Mouse (Mus musculus) gastrocnemius, adult 2 months (tissue): Measurements from ENCODE around the gene Utp6. TPM values are rescaled to one million over a fixed set of nuclear protein-coding genes. Genes with fewer than 3 reads are reported as not detected.

Experiments used
- DNase-seq: peaks from one replicate; pipeline ENCODE4 v3.0.0; 2022
- H3K27ac ChIP-seq: fragments of 200-600 bp; 2 replicates; pipeline ENCODE4 v1.8.1; 2022; ENCODE audit warnings: mild to moderate bottlenecking
- H3K4me3 ChIP-seq: fragments of 200-600 bp; 2 replicates; pipeline ENCODE4 v1.8.1; 2022; ENCODE audit warnings: mild to moderate bottlenecking, moderate library complexity
- CTCF ChIP-seq: fragments of 200-600 bp; IDR thresholded peaks from 2 replicates; pipeline ENCODE4 v1.8.1; 2022; ENCODE audit warnings: antibody characterized with exemption, mild to moderate bottlenecking, moderate library complexity
- intact Hi-C: fragments of 180-260 bp; cut with DNase I; formaldehyde crosslinking; loops from one replicate; pipeline ENCODE4 v1.15.1; 2025
- total RNA-seq, 2 experiments: library from RNA; stranded (reverse); gene quantifications; 2 replicates each; pipeline ENCODE4 v1.2.3; 2021

Utp6 gene
- total RNA-seq, 2 experiments from 2014 or later, result 30.2 to 31.2 TPM

GRCm38 (mm10) chr11:79976222-79976621, 14.0 kb upstream of the Utp6 start:
- no peak for DNase-seq
- Histone ChIP-seq H3K4me3 (no peak overlapping the region), H3K27ac (no peak overlapping the region)
- intact Hi-C loops, result no loop called here
- no peak for TF ChIP-seq CTCF

GRCm38 (mm10) chr11:79975377-79975776, 13.2 kb upstream of the Utp6 start:
- H3K27ac ChIP-seq, result no peak overlapping the region
- no peak for TF ChIP-seq CTCF
- intact Hi-C loops, result no loop called here

GRCm38 (mm10) chr11:79973626-79974476, 11.7 kb upstream of the Utp6 start:
- intact Hi-C loops, result no loop called here
- peak overlapping the region; percentile 71 for H3K4me3 ChIP-seq
- TF ChIP-seq CTCF, result no peak
- peak; percentile 35 for DNase-seq
- no peak overlapping the region for H3K27ac ChIP-seq

More at GRCm38 (mm10) chr11:79975377-79975776, 13.2 kb upstream of the Utp6 start:
- no peak for DNase-seq
- no peak overlapping the region for H3K4me3 ChIP-seq

- H3K27ac ChIP-seq, result no peak overlapping the region
- DNase-seq, result no peak
- no peak for TF ChIP-seq CTCF
- intact Hi-C loops, result no loop called here
- H3K4me3 ChIP-seq, result peak overlapping the region; percentile 71
Observed at GRCm38 (mm10) chr11:79973133-79973532, 10.9 kb upstream of the Utp6 start.

GRCm38 (mm10) chr11:79967752-79968151, 5.6 kb upstream of the Utp6 start:
- no peak for TF ChIP-seq CTCF
- DNase-seq, result no peak
- Histone ChIP-seq H3K4me3 (no peak overlapping the region), H3K27ac (no peak overlapping the region)
- intact Hi-C loops, result loop anchor here (10.0 kb wide), 1 partner anchor 343 kb away; no protein-coding TSS in a partner anchor

GRCm38 (mm10) chr11:79965896-79966295, 3.7 kb upstream of the Utp6 start:
- no peak for TF ChIP-seq CTCF
- peak; percentile 27 for DNase-seq
- H3K4me3 ChIP-seq, result no peak overlapping the region
- intact Hi-C loops, result loop anchor here (10.0 kb wide), 1 partner anchor 341 kb away; no protein-coding TSS in a partner anchor
- H3K27ac ChIP-seq, result no peak overlapping the region

- peak overlapping the region; percentile 88 for H3K4me3 ChIP-seq
- intact Hi-C loops, result loop anchor here (2.0 to 10.0 kb wide), 3 partner anchors 29 to 339 kb away; partner anchors contain the start of gene Suz12
Observed at GRCm38 (mm10) chr11:79963212-79963974, 1.2 kb upstream of the Utp6 start.

GRCm38 (mm10) chr11:79962877-79963183, 640 bp upstream of the Utp6 start:
- Histone ChIP-seq H3K27ac (peak overlapping the region; percentile 75), H3K4me3 (peak overlapping the region; percentile 88)
- no peak for TF ChIP-seq CTCF
- DNase-seq, result no peak
- intact Hi-C loops, result loop anchor here (2.0 to 10.0 kb wide), 3 partner anchors 30 to 338 kb away; partner anchors contain the start of gene Suz12

More at GRCm38 (mm10) chr11:79963212-79963974, 1.2 kb upstream of the Utp6 start:
- TF ChIP-seq CTCF, result no peak
- H3K27ac ChIP-seq, result no peak overlapping the region
- DNase-seq, result no peak

GRCm38 (mm10) chr11:79961346-79962124, 655 bp downstream of the Utp6 start:
- intact Hi-C loops, result loop anchor here (2.0 to 10.0 kb wide), 3 partner anchors 31 to 337 kb away; partner anchors contain the start of gene Suz12
- Histone ChIP-seq H3K4me3 (peak overlapping the region; percentile 88), H3K27ac (peak overlapping the region; percentile 89)
- no peak for DNase-seq
- TF ChIP-seq CTCF, result no peak

GRCm38 (mm10) chr11:79947265-79947664, 14.9 kb downstream of the Utp6 start:
- no peak for TF ChIP-seq CTCF
- DNase-seq, result no peak
- intact Hi-C loops, result no loop called here
- no peak overlapping the region for H3K4me3 ChIP-seq
- H3K27ac ChIP-seq, result no peak overlapping the region

- Histone ChIP-seq H3K27ac (no peak overlapping the region), H3K4me3 (no peak overlapping the region)
- intact Hi-C loops, result no loop called here
- no peak for TF ChIP-seq CTCF
- DNase-seq, result no peak
Observed at GRCm38 (mm10) chr11:79943601-79944000, 18.6 kb downstream of the Utp6 start.

GRCm38 (mm10) chr11:79943136-79943535, 19.1 kb downstream of the Utp6 start:
- Histone ChIP-seq H3K27ac (no peak overlapping the region), H3K4me3 (no peak overlapping the region)
- no peak for DNase-seq
- intact Hi-C loops, result no loop called here
- TF ChIP-seq CTCF, result no peak
